Mouse (Mus musculus) E14TG2a.4 (cell line): ENCODE measurements around the gene B4galt1.

Source experiments
- CTCF ChIP-seq: conservative IDR thresholded peaks from 2 replicates; pipeline ENCODE4 v1.5.1; 2014; ENCODE audit warnings: low read length
- NANOG ChIP-seq: IDR thresholded peaks from 2 replicates; pipeline ENCODE4 v1.6.1; 2014; ENCODE audit warnings: borderline replicate concordance, low read length, mixed read lengths
- POU5F1 ChIP-seq: IDR thresholded peaks from 2 replicates; pipeline ENCODE4 v1.6.1; 2014; ENCODE audit warnings: low read length, borderline replicate concordance

GRCm38 (mm10) chr4:40783049-40783448, 70.8 kb downstream of the B4galt1 start:
- no peak for TF ChIP-seq CTCF
- no peak for TF ChIP-seq POU5F1
- TF ChIP-seq NANOG: no peak
